Mouse (Mus musculus): ENCODE results near the gene Gm49342.
"Not testable (repeated sequence)": the region's sequence is repeated elsewhere in the genome, so short reads cannot be mapped to it uniquely, and the experiment has no call there.

Gm49342 gene

DNA sequence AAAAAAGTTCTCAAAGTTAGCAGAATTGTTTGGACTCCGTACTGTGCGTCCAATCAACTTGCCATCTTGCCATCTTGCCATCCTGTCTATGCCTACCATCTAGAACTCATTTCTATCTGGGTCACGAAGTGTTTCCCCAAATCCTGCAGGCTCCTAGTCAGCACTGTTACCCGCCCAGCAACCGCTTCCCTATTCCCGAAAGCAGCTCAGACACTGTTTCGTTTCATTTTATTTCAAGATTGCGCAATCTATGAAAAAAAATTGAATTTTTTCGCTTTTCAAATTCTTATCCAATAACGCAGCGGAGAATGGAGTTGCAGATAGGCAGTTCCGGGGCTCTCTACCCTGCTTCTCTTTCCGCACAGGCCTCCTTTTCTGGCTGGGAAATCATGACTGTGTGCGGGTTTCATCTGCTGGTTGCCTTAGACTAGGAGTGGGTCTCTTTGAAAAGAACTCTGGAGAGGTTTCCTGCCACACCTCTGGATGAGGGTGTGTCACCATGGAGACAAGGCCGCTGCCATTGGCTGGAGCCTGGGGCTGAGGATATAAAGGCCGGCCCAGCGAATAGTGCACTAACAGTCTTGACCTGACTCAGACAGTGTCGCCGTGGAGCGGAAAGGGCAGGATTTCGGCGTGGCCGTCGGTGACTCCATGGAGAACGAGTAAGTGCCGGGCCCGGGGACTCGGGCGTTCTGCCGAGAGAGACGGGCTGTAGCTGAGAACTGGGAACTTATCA, at the start of gene Gm49342:
TSS of gene Gm49342 (plus strand) at position 586 of the 736 bp plus-strand sequence.
- peak; percentile 91 for DNase-seq (ENCODE audit: low spot score)

DNA sequence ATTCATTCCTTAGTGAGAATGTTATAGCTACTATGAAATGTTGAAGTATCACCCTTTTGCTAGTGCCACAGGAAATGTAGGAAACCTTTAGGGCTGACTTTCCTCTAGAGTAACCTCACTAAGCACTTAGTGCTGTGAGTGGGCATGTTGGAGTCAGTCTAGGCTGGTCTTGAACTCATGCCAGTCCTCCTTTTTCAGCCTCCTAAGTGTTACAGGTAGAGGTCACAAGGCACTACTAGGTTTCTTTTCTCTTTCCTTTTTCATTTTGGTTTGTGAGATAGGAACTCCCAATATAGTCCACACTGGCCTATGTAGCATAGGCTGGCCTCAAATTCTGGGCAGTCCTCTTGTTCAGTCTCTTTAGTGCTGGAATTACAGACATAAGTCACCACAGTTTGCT, 48.9 kb upstream of the Gm49342 start:
- DNase-seq (ENCODE audit: low spot score), result no peak

DNA sequence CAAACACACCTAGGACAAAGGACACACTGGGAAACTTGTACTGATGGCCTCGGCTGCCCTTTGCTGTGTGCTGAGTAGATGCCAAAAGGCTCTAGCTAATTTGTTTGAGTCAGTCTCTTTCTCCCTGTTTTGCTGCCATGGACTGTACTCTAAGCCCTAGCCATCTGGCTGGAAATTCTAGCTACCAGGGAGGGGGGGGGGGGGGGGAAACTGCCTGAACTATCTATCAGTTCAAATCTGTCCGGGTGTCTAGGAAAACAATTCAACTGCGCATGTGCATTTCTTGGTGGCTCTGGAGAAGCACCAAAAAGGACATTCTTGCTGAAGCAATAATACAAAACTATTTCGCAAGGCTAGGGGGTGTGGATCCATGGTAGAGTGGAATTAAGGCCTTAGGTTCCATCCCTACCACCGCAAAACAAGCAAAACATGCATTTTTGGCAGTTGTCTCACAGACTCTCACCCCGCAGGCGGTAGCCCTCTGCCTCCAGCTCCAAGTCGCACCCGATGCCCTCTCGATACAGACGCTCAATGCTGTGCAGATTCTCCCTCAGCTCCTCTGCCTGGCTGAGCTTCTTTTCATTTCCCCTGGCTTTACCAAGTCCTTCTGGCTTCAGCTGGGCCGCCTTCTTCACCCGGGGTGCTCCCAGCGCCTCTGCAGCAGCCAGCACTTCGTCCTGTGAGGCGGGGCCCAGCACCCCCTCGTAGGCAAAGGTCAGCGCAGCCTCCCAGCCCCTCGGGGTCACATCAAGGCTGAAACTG, 48.2 kb upstream of the Gm49342 start:
- no peak for DNase-seq (ENCODE audit: low spot score)

DNA sequence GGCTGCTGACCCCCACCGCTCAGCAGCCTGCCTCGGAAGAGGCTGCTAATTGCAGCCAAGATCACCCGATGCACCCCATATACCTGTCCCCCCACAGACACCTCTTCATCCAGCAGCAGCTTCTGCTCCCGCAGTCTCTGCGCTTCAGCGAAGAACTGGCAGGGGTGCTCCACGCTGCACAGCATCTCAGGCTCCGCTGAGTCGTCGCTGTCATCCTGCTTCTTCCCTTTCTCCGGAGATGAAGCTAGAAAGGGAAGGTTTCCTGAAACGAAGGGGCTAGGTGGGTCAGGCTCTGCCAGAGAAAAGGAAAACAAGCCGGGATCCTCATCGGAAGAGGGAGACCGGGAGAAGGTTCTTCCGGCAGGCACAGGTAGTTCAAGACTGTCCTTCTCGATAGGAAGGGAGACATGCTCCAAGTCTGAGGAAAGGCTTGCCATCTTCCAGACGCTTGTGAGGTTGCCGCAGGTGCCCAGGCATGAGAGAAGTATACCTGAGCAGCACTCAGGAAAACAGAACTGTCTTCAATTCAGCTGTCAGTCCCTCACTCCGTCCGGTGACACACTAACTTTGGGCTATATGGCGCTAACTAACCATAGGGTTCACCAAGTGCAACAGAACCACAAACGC, 47.5 kb upstream of the Gm49342 start:
- DNase-seq (ENCODE audit: low spot score), result no peak

DNA sequence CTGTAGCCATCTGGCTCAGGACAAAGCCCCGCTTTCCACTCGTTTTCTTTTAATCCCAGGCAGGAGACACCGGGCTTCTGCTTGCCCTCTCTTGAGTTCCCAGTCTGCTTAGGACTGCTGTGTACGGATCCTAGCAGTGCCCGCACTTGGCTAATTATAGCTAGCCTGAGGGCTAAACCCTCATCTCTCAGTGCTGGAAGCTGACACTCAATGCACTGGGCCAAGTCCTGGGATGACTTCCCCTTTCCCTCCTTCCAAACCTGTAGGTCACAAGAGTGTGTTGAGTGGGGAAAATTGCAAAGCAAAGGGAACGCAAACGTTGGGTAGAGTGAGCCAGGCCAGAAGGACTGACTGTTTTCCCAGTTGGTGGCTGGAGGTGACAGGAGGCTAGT, 46.9 kb upstream of the Gm49342 start, which contains the start of gene Klhl33:
TSS of gene Klhl33 (minus strand) at position 134 of the 392 bp plus-strand sequence.
- no peak for DNase-seq (ENCODE audit: low spot score)

DNA sequence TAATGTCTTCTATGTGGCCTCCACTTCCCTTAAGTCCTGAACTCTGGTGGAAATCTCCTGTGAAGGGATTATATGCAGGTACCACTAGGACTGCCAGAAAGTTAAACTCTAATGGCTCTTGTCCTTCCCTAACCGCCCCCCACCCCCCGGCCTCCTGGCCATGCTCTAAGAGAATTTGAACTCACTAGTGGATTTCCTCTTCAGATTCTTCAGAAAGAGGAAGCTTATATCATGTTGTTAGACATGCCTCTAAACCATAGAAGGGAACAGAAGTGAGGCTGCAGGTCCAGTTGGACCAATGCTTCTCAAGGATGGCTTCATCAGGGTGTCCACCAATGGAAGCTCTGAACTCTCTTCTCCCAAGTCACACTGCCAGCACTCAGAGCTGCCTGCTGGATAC, 46.3 kb upstream of the Gm49342 start:
- DNase-seq (ENCODE audit: low spot score), result not testable (repeated sequence)

DNA sequence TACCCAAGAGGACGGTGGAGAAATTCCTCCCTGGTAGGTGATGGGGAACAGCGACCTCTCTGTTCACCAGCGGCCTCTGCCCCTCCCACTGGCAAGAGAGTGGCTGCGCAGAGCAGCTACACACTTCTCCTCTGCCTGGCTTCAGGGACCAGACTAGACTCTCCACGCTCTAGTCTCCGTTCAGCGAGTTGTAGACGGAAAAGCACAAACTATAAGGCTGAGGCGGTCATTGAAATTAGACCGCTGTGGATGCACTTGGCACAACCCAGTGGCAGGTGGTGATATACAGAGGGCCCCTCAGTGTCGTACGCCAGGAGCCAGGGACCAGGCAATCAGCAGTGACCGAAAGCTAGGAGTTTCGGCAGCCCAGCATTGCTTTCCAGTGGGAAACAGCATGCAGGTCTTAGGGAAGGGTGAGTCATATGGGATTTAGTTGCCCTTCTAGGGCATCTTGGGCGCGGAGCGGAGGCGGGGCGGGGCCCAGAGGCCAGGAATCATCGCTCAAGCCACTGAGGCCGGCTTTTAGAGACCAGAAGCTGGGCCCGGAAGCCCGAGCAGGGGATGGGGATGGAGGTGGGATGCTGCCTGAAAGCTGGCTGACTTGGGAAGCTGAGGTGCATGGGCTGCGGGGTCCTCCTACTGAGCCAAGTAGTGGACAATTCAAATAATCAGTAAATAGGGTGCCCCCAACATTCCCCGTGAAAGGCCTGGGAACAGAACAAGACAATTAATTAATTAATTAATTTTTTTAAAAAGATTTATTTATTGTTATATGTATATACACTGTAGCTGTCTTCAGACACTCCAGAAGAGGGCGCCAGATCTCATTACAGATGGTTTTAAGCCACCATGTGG, 40.1 kb upstream of the Gm49342 start:
- no peak for DNase-seq (ENCODE audit: low spot score)

DNA sequence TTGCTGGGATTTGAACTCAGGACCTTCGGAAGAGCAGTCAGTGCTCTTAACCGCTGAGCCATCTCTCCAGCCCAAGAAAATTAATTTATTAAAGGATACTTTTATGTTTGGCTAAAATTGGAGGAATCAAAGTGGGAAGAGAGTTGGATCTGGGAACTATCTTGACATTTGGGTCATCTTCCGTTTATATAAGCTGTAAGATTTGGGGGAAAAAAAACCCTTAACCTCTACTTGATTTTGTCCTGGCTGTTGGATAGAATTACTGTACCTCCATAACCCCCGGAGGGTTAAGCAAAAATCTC, 39.5 kb upstream of the Gm49342 start:
- DNase-seq (ENCODE audit: low spot score), result no peak

DNA sequence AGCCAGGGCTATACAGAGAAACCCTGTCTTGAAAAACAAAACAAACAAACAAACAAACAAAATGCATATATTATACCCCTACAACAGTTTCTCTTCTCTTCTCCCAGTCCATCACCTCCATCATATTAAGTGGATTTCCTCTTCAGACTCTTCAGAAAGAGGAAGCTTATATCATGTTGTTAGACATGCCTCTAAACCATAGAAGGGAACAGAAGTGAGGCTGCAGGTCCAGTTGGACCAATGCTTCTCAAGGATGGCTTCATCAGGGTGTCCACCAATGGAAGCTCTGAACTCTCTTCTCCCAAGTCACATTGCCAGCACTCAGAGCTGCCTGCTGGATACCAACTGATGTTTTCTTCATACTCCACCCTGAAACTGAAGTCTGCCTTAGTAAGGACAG, 39.0 kb upstream of the Gm49342 start:
- not testable (repeated sequence) for DNase-seq (ENCODE audit: low spot score)

DNA sequence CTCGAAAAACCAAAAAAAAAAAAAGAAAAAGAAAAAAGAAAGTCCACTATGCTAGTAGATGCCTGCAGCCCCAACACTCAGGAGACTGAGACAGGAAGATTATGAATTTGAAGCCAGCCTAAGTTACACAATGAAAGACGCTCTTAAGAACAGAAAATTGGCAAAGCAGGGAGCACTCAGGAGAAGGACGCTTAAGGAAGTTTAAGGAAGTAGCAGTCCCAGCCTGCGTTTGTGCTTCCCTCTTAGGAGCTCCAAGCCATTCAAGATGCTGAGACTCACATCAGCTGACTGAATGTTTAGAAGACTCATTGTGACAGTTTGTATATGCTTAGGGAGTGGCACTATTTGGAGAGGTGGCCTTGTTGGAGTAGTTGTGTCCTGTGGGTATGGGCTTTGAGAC, 36.2 kb upstream of the Gm49342 start:
- DNase-seq (ENCODE audit: low spot score), result no peak

DNA sequence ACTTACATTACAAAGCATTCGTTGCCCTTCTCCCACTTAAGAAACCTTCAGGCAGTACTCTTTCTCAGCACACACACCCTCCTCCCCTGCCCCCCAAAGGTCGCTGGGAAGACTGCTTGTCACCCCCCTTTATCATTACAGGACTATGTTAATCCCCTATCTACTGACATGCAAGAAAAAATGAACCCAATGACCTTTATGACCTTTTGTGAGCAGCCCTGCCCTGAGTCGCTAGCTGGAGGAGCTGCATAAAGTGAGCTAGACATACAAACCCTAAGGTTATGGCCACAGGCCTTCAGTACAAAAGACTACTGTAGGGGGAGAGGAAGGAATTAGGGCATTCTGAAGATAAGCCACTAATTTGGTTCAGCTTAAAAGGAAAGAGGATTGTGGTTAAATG, 33.0 kb upstream of the Gm49342 start:
- DNase-seq (ENCODE audit: low spot score), result no peak

DNA sequence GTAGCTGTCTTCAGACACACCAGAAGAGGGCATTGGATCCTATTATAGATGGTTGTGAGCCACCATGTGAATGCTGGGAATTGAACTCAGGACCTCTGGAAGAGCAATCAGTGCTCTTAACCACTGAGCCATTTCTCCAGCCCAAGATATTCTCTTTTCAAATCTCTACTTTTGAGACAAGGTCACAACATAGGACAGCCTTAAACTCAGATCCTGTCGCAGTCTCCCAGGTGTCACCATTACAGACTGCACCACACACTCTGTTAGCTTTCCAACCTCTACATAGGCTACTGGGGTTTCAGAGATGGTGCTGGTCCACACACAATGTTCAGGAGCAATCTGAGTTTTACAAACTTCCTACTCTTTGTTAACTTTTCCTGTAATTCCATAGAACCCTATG, 20.9 kb upstream of the Gm49342 start:
- not testable (repeated sequence) for DNase-seq (ENCODE audit: low spot score)

DNA sequence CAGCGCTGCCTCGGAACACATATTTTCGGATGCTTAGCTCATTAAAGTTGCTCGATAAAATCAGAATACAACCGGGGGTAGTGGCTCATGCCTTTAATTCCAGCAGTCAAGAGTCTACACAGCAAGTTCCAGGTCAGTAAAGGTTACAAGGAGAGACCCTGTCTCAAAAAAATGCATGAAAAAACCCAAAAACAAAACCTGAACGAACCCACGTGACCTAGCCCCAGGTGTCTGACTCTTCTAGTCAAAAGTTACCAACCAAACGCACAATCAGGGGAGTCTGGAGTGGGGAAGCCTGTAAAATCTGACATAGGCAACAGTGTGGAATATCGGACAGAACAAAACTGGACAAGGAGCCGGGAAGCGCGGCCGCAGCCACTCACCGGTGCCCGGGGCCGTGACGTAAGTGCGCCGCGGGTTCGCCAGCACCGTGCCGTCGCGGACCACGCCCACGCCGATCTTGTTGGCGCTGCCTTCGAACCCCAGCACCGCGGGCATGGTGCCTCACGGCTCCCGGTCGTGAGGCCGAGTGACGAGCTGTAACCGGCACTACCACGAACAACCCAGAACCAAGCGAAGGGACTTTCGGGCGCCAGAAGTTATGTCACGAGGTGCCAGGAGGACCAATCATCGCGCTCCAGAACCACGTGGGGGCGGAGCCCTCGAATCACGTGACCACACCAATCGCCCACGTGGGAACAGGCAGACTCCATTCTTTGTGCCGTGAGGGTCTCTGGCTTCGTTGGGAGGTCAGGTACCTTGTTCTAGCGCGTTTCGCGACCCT, 19.8 kb upstream of the Gm49342 start, which contains the start of the genes Osgep and Apex1:
TSS of gene Osgep (minus strand) at position 613 of the 784 bp plus-strand sequence.
TSS of gene Apex1 (plus strand) at position 688 of the 784 bp plus-strand sequence.
- peak; percentile 96 for DNase-seq (ENCODE audit: low spot score)

DNA sequence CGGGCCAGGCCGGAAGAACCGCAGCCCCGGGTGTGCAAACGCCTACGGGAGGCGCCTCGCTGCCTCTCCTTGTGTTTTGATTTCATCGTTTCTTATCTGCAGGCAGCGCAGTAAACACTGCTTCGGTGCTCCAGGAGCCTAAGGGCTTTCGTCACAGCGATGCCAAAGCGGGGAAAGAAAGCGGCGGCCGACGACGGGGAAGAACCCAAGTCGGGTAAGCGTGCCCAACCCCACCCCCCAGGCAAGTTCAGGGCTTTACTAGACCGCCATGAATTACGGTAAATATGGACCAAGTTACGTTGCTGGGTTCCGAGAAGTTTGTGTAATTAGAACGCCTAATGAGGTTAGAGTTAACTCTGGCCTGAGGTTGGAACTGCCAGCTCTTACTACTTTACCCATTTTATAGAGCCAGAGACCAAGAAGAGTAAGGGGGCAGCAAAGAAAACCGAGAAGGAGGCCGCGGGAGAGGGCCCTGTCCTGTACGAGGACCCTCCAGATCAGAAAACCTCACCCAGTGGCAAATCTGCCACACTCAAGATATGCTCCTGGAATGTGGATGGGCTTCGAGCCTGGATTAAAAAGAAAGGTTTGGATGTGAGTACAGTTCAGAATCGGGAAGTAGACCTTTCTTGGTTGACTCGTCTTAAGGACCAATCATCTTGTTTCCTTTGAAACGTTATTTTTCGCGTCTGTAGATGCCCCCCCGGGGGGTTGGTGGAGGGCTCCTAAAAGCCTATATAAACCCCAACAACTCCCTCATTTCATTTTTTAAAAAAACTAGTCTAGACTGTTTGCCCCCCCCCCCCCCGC, 19.0 kb upstream of the Gm49342 start:
- DNase-seq (ENCODE audit: low spot score), result no peak

DNA sequence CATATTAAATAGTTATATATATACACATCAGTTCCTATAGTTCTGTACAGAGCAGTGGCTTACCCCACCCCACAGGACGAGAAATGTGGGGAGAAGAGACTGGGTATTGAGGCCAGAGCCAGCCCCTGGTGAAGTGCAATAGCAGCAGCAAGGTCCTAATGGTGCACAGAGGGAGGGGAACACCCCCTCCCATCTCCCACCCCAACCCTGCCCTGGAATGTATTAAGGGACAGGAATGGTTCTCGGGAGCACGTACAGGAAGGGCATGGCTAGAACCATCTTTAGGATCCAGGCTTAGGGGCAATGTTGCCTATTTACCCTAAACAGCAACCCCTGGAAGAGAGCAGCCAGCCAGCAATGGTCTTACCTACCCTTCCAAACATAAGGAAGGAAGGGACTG, 17.0 kb upstream of the Gm49342 start:
- DNase-seq (ENCODE audit: low spot score), result no peak

DNA sequence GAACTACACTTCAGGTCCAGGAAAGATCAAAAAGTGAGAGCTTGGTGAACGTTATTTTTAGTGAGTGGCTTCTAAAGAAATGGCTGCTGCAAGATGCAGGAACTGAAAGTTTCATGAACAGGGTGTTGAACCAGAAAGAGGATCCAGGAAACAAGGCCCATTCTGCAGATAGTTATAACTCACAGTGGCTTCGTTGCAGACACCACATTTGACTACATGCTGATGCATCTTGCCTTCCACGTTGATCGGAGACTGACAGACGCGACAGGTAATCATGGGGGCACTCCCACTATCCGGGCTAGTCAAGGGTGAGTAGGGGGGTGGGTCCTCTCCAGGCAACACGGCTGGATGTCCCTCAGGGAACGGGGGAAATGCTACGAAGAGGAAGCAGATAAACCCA, 14.4 kb upstream of the Gm49342 start:
- DNase-seq (ENCODE audit: low spot score), result no peak

DNA sequence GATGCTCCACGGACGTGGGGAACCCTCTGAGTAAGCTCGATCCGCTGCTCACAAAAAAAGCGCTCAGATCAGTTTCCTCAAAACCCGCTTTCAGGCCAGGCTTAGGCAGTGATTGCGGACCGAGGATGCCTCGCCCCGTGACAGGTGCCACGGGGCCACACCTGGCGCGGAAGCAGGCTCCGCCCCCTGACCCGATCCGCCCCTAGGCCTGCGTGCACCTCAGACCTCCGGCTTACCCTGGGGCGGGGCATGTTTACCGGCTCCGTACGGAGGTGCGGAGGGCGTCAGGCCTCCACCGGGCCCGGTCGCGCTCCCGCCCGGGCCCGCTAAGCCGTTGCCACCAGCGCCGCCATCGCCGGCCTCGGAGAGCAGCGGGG, 14.0 kb upstream of the Gm49342 start:
- DNase-seq (ENCODE audit: low spot score), result no peak

DNA sequence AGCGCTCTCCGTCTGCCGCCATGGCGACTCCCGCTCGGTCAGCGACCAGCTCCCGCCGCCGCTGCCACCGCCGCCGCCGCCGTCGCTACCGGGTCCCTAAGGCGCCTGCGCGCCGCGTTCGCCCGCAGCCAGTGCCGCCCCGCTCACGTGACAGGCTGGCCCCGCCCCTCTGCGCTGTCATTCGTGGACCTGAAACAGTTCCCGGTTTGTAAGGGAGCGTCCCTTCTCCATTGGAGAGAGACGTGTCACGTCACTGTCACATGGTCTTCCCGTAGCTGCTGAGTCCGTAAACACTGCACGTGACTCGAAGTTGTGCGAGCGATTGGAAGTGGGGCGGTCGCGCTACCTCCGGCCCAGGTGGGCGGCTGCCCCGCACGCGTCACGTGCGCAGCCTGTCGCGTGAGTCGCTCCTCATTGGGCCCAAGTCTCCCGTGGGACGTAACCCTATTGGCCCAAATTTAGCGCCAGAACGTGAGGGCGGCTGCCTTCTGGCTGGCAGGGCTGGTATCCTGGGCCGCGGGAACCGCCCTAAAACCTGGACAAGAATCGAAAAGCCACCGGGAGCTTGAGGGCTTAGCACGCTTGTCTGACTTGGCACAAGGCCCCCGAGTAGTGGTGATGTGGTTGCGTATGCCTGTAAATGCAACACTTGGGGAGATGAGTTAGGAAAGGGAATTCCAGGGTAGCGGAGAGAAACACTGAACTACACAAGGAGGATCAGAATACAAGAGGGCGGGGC, 13.4 kb upstream of the Gm49342 start, which contains the start of the genes Pip4p1 and Pnp:
TSS of gene Pip4p1 (minus strand) at position 103 of the 739 bp plus-strand sequence.
TSS of gene Pnp (plus strand) at position 329 of the 739 bp plus-strand sequence.
- DNase-seq (ENCODE audit: low spot score), result peak; percentile 99

DNA sequence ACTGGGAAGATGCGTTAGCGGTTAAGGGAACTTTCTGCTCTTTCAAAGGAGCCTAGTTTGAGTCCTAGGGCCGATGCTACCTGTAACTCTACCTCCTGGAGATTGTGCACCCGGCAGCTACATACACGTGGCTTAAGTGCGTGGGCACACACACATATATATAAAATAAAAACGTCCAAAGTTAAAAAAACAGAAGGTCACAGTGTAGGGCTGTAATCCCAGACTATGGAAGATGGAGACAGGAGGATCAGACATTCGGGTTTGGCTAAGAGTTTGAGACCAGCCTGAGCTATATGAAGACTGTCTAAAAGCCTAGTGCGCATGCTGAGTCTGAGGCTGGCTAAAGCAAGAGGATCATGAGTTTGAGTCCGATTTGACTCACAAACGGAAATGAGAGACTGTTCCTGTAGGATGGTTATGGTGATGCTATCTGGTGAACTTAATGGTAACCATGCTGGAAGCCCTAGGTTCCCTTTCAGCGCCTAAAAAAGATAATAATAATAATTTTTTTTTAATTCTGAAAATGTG, 12.8 kb upstream of the Gm49342 start:
- DNase-seq (ENCODE audit: low spot score), result no peak

Measured in spleen, adult 12 weeks (tissue).